Mouse (Mus musculus): ENCODE results near the gene Nfia. TPM values are rescaled to one million over a fixed set of nuclear protein-coding genes. Genes with fewer than 3 reads are reported as not detected.
A peak's percentile ranks its signal among the peaks of the same experiment; 100 is the strongest.

Nfia gene
- total RNA-seq, 2 experiments from 2014 or later, result 3.6 to 17.8 TPM

DNA sequence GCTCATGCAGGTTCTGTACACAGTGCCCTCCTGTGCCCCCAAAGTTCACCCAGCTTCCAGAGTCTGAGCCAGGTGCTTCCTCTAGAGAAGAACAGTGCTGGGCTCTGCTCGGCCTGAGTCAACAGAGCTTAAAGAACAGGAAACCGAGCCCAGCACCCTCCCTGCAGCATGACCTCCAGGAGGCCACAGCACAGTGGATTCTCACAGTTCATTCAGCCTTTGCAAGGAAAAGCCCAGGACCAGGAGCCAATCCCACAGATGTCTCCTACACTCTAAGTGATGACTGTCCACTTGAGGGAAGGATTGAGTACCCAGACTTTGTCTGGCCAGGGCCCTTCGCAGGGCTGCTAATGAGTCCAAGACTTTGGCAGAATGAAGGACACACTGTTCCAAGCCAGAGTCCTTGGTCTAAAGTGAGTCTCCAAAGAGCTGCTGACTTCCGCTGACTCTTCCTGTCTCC, 318.9 kb downstream of the Nfia start:
- ATAC-seq (ENCODE audit: poor library complexity, severe bottlenecking), result peak; percentile 41

DNA sequence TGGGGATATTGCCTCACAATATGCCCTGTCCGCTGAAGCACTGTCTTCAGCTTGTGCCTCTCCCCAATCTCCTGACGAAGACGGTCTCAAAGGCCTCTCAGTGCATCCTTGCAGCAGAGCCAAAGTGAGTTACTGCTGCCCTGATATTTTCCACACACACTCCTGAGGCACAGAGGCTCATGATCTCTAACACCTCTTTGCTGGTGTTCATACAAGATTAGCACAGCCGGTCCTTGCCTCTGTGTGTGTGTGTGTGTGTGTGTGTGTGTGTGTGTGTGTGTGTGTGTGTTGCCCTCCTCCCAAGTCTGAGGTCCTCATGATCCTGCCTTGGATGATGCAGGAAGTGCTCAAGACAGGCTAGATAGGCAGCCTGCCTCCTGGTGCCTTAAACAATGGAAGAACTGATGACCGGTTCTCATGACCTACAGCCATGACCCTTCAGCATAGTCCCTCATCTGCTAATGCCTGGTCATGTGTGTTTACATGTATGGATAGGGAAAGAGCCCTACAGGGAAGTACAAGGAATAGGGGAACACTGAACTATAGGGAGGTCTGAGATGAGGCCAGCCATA, 319.5 kb downstream of the Nfia start:
- ATAC-seq (ENCODE audit: poor library complexity, severe bottlenecking), result 0 out of 2 replicates have a peak, but pooled peaks have one; percentile 8

DNA sequence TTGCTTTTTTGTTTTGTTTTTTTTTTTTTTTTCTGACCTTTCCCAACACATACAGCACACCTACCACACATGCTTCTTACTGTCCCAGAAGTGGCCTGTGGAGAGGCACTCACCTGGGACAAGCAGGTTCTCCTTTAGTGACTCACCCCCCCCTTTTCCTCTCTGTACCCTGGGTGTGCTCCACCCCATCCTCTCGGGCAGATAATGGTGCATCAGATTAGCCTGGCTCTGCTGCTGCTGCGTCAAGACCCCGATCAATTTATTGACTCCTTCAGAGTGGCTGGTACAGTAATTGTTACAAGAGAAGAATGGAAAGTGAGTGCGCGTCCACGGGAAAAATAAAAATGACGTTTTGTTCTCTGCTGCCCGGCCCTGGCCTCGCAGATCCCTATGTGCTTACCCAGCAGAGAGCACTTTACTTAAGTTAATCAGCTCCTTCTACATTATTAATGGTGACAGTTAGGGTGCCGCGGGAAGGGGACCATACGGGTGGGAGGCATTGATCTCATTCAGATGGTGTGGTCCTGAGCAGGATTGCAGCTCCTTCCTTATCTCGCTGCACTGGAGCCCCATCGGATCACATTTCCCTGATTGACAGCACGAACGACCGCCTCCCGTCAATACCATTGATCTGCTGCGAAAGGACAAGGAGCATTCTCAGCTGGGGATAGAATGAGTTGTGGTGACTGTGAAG, 321.7 kb downstream of the Nfia start:
- no peak for ATAC-seq (ENCODE audit: poor library complexity, severe bottlenecking)

GRCm38 (mm10) chr4:98095060-98095459, 322.5 kb downstream of the Nfia start:
- ATAC-seq (ENCODE audit: poor library complexity, severe bottlenecking), result no peak

- ATAC-seq (ENCODE audit: poor library complexity, severe bottlenecking), result peak; percentile 62
These were observed 324.6 kb downstream of the Nfia start for GRCm38 (mm10) chr4:98097013-98097566.

- ATAC-seq (ENCODE audit: poor library complexity, severe bottlenecking), result no peak
These were observed 326.1 kb downstream of the Nfia start for GRCm38 (mm10) chr4:98098663-98099062.

GRCm38 (mm10) chr4:98099433-98099832, 326.9 kb downstream of the Nfia start:
- ATAC-seq (ENCODE audit: poor library complexity, severe bottlenecking), result no peak

DNA sequence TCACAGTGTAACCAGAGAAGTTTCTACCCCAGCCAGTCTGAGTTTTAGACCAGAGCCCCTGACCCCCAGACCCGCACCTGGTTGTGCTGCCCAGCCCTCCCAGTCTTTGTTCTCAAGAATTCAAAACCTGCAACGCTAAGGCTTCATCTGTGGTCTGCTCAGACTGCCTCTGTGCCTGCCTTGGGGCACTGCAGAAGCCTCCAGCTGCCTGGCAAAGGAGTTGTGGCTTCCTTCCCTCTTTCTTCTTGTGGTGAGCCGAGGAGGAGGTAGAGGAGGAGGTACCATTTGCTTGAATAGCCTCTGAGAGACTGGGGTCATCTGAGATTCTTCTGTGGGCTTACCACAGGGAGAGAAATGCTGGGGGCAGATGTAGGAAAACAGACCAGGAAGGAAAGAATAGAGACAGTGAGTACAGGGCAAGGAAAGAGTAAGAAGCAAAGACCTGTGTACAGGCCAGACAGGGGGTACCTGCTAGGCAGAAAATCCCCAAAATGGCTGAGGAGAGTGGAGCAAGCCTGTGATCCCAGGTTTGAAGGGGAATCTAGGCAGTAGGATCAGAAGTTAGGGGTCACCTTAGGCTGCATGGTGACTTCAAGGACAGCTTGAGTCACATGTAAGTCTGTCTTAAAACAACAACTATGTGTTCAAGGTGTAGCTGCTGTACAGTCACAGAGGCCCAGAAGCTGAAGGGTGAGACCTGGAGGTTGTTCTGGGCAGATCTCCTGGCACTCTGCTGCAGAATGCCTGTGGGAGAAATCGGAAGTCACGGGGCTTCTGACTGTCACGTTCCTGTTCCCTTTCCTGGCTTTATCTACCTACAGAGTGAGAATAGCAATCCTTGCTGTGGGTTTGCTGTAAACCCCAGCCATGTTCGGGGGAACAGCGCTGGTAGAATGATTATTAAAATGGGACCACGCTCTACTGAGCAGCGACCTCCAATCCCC, 328.9 kb downstream of the Nfia start:
- peak; percentile 31 for ATAC-seq (ENCODE audit: poor library complexity, severe bottlenecking)

GRCm38 (mm10) chr4:98102625-98103336, 330.2 kb downstream of the Nfia start:
- ATAC-seq (ENCODE audit: poor library complexity, severe bottlenecking), result no peak

DNA sequence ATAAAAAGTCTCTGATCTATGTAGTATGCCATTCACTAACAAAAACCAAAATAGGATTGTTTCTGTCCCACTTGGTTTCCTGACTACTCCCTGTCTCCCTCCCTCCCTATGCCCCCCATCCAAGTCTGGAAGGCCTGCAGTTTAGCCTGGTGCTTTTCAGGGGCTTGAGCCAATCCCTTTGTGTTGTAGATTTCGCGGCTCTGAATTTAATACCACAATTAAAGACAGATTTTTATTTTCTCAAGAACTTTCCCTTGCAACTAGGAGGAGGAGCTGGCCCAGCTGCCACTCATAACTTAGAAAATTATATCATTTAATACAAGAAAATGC, 330.8 kb downstream of the Nfia start:
- ATAC-seq (ENCODE audit: poor library complexity, severe bottlenecking), result no peak

GRCm38 (mm10) chr4:98104161-98104560, 331.6 kb downstream of the Nfia start:
- peak; percentile 87 for ATAC-seq (ENCODE audit: poor library complexity, severe bottlenecking)

DNA sequence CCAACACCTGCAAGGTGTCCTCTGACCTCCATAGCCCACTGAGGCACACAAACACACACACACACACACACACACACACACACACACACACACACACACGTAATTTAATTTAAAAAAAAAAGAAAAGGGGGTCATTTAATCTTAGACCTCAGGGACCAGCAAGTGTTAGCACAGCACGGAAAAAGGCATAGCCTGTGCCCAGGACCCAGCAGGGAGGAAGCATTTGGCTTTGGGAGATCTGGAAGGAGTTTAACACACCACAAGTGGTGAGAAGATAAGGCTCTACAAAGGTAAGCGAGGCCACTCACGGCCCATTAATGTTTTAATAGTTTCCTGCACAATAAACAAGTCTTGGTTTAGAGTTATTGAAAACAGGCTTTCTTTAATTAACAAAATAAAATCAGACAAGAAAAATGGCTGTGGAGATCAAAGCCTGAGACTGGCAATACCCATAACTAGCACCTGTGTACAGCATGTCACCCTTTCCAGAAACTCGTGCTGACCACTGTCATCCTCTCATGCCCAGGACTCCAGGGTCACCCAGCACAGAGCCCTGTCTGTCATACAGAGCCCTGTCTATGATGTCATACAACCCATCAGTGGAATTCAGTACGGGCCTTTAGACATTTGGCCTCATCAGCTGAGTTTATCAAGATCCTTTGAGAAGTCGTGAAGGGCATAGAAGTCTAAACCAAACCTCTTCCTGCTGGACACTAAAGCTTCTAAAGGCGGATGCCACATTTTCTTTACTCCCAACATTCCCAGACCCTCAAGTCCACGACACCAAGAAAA, 332.6 kb downstream of the Nfia start:
- no peak for ATAC-seq (ENCODE audit: poor library complexity, severe bottlenecking)

- ATAC-seq (ENCODE audit: poor library complexity, severe bottlenecking), result no peak
These were observed 333.4 kb downstream of the Nfia start for GRCm38 (mm10) chr4:98105971-98106370.

DNA sequence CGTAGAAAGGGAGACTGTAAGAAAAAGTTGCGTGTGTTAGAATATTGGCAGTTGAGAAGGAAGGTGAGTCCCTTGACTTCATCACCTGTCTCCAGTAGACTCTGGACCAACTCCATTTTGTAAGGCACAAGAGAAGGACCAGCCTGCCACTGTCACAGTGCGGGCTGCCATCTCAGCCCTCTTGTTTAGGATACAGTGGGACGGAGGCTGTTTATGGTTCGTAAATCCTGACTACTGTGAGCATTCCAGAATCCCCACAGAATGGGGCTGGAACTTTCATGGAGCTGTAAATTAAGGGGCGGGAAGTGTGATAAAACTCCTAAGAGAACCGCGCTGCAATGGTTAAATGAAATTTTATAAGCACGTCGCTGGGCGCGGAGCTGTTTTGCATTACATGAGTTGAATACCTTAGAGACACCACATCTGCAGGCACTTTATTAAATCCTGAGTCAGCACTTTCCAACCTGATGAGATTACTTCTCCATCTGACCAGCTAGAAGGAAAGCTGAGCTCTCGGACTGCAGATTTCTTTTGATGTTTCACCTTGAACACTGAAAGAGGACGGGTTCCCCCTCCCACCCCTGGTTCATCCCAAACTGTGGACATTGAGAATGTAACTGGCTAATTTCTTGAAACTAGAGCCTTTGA, 334.0 kb downstream of the Nfia start:
- no peak for ATAC-seq (ENCODE audit: poor library complexity, severe bottlenecking)

- no peak for ATAC-seq (ENCODE audit: poor library complexity, severe bottlenecking)
These were observed 334.5 kb downstream of the Nfia start for GRCm38 (mm10) chr4:98107093-98107453.

GRCm38 (mm10) chr4:98107936-98108675, 335.6 kb downstream of the Nfia start:
- no peak for ATAC-seq (ENCODE audit: poor library complexity, severe bottlenecking)

DNA sequence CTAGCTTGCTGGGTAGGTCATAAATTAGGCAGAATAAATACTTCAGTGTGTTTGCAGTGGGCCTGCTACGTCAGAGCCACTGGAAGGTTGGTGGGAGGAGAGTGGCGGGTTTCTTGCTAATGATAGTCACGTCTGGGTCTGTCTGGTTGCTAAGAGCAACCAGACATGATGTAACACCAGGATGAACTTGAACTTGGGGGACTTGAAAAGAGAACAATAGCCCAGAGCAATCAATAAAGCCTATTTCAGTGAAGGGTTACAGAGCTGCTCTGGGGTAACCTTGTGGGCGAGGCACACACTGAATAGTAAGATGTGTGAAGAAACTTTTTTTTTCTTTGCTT, 336.1 kb downstream of the Nfia start:
- no peak for ATAC-seq (ENCODE audit: poor library complexity, severe bottlenecking)

DNA sequence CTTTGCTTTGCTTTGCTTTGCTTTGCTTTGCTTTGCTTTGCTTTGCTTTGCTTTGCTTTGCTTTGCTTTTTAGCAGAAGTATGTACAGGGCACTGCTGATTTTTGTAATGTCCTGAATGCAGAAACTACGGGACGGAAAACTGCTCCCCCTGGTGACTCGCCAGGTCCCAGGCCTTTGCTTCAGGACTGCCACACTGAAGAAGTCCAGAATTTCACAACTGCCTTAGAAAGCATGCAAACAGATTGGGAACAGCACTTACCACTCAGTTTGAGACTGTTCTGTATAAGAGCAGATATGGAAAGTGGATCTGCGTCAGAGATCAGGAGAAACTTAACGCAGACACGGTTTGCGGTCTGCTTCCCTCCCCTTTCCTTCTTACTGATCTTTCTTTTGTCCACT, 336.5 kb downstream of the Nfia start:
- peak; percentile 43 for ATAC-seq (ENCODE audit: poor library complexity, severe bottlenecking)

DNA sequence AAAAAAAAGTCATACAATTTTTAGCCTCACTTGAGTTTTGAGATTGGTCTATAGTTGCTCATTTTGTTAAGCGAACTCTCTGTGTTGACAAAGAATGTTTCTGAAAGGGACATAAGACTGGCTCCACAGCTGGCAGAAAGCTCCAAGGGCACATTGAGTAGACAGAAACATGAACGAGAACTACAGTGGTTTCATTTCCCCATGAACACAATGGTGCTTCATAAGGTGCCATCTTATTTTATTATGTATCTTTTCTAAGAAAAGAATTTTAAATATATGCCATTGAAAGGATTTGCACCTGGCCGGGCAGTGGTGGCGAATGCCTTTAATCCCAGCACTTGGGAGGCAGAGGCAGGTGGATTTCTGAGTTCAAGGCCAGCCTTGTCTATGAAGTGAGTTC, 337.4 kb downstream of the Nfia start:
- no peak for ATAC-seq (ENCODE audit: poor library complexity, severe bottlenecking)
